Mouse (Mus musculus) heart, postnatal 0 days (tissue): ENCODE data around the gene Rps23. TPM values are rescaled to one million over a fixed set of nuclear protein-coding genes. Genes with fewer than 3 reads are reported as not detected.

Experiments
- ATAC-seq: fragments of 200-750 bp; cut with Nextera tagmentation; 2 replicates; pipeline ENCODE4 v1.8.0; 2017; ENCODE audit warnings: low read depth, moderate number of reproducible peaks, moderate library complexity; ENCODE audit not compliant: insufficient read depth
- DNase-seq: peaks from one replicate; pipeline ENCODE4 v3.0.0-alpha.2; 2016; ENCODE audit warnings: low spot score
- H3K27ac ChIP-seq: fragments of 300-500 bp; sonication (generic); 2 replicates; pipeline ENCODE4 v1.5.1; 2014; ENCODE audit warnings: low read depth, mild to moderate bottlenecking
- H3K27me3 ChIP-seq: fragments of 300-500 bp; sonication (generic); 2 replicates; pipeline ENCODE4 v1.6.1; 2014; ENCODE audit warnings: low read length, mixed read lengths; ENCODE audit not compliant: control insufficient read depth, insufficient read depth
- H3K36me3 ChIP-seq: fragments of 300-500 bp; sonication (generic); replicated peaks from 2 replicates; pipeline ENCODE4 v1.6.1; 2014; ENCODE audit warnings: low read length, mixed read lengths; ENCODE audit not compliant: control insufficient read depth, insufficient read depth
- H3K4me1 ChIP-seq: fragments of 300-500 bp; sonication (generic); 2 replicates; pipeline ENCODE4 v1.6.1; 2014; ENCODE audit warnings: antibody characterized with exemption; ENCODE audit not compliant: control insufficient read depth, insufficient read depth
- H3K4me2 ChIP-seq: fragments of 300-500 bp; sonication (generic); 2 replicates; pipeline ENCODE4 v1.6.1; 2014; ENCODE audit warnings: low read depth, mild to moderate bottlenecking, low read length, moderate library complexity
- H3K4me3 ChIP-seq: fragments of 300-500 bp; sonication (generic); 2 replicates; pipeline ENCODE4 v1.5.1; 2014; ENCODE audit warnings: low read depth, low read length
- H3K9ac ChIP-seq: fragments of 300-500 bp; sonication (generic); replicated peaks from 2 replicates; pipeline ENCODE4 v1.6.1; 2014; ENCODE audit warnings: low read depth, low read length, mixed read lengths
- H3K9me3 ChIP-seq: fragments of 300-500 bp; sonication (generic); replicated peaks from 2 replicates; pipeline ENCODE4 v1.6.1; 2016; ENCODE audit warnings: low read length; ENCODE audit not compliant: control insufficient read depth
- CTCF ChIP-seq: IDR thresholded peaks from 2 replicates; pipeline ENCODE4 v1.5.1; 2016; ENCODE audit warnings: antibody characterized with exemption, control low read depth, low read depth
- EP300 ChIP-seq: IDR thresholded peaks from 2 replicates; pipeline ENCODE4 v1.6.1; 2016; ENCODE audit warnings: antibody characterized with exemption, low read depth
- WGBS: fragments of 180-500 bp; shearing (Covaris S2); extraction: QIAGEN DNeasy Blood & Tissue Kit; methylation state at CpG from one replicate; pipeline ENCODE4 v1.1.7; 2014; 5-methylcytosine and 5-hydroxymethylcytosine counted together
- polyA plus RNA-seq: library from polyadenylated mRNA; unstranded; fragments of >200 nt; fragmentation: Nextera tagmentation; extraction: Ambion mirVana; gene quantifications from 2 replicates; pipeline ENCODE4 v1.2.1, GENCODE M21; 2015
- total RNA-seq: library from RNA; depleted of rRNA; stranded (reverse); fragments of >200 nt; gene quantifications from 2 replicates; pipeline ENCODE4 v1.2.3, GENCODE M21; 2014; ENCODE audit warnings: low replicate concordance

Gene Rps23
- total and polyA plus RNA-seq, 2 experiments from 2014 or later, result 124 to 147 TPM

- no peak overlapping the region for H3K4me3 ChIP-seq
- H3K36me3 ChIP-seq, result no peaks in the 10 kb centered on the region
- DNase-seq (no peak), ATAC-seq (no peak)
- H3K4me1 ChIP-seq, result no peaks in the 10 kb centered on the region
- 86% methylated on average over 4 of the region's 4 CpGs for WGBS
- no peak overlapping the region for H3K27ac ChIP-seq
- H3K27me3 ChIP-seq, result no peaks in the 10 kb centered on the region
- H3K9me3 ChIP-seq, result no peaks in the 10 kb centered on the region
- no peak overlapping the region for H3K9ac ChIP-seq
- no peak overlapping the region for H3K4me2 ChIP-seq
- TF ChIP-seq CTCF (no peak), EP300 (no peak)
Observed at GRCm38 (mm10) chr13:90894819-90895218, 27.9 kb upstream of the Rps23 start.

GRCm38 (mm10) chr13:90896098-90896497 lies 26.7 kb upstream of the Rps23 start:
- Histone ChIP-seq H3K4me3 (no peak overlapping the region), H3K27me3 (no peaks in the 10 kb centered on the region), H3K9me3 (no peaks in the 10 kb centered on the region), H3K27ac (no peak overlapping the region), H3K4me2 (no peak overlapping the region), H3K9ac (no peak overlapping the region), H3K36me3 (no peaks in the 10 kb centered on the region), H3K4me1 (no peaks in the 10 kb centered on the region)
- WGBS, result 47% methylated on average over 2 of the region's 2 CpGs
- TF ChIP-seq CTCF (no peak), EP300 (no peak)
- DNase-seq, result no peak
- ATAC-seq, result no peak

- Histone ChIP-seq H3K4me1 (no peaks in the 10 kb centered on the region), H3K36me3 (no peaks in the 10 kb centered on the region), H3K9me3 (no peaks in the 10 kb centered on the region), H3K4me3 (no peak overlapping the region), H3K27ac (no peak overlapping the region), H3K27me3 (no peaks in the 10 kb centered on the region), H3K4me2 (no peak overlapping the region), H3K9ac (no peak overlapping the region)
- ATAC-seq (no peak), DNase-seq (no peak)
- WGBS, result 94% methylated on average over 12 of the region's 12 CpGs
- no peak for TF ChIP-seq CTCF
- no peak for TF ChIP-seq EP300
Observed at GRCm38 (mm10) chr13:90896821-90897220, 25.9 kb upstream of the Rps23 start.

GRCm38 (mm10) chr13:90905176-90905575 lies 17.6 kb upstream of the Rps23 start, which contains the start of gene Atp6ap1l:
Gene Atp6ap1l (minus strand): TSS chr13:90905355.
- 89% methylated on average over 5 of the region's 5 CpGs for WGBS
- Histone ChIP-seq H3K36me3 (no peaks in the 10 kb centered on the region), H3K27me3 (no peaks in the 10 kb centered on the region), H3K4me3 (no peak within 1 kb of the TSS), H3K9me3 (no peaks in the 10 kb centered on the region), H3K4me1 (no peaks in the 10 kb centered on the region), H3K27ac (no peak within 1 kb of the TSS), H3K9ac (no peak within 1 kb of the TSS), H3K4me2 (no peak within 1 kb of the TSS)
- DNase-seq, result no peak
- ATAC-seq, result no peak
- no peak for TF ChIP-seq CTCF

GRCm38 (mm10) chr13:90907376-90907775 lies 15.4 kb upstream of the Rps23 start:
- no peak for DNase-seq
- Histone ChIP-seq H3K27me3 (no peaks in the 10 kb centered on the region), H3K27ac (no peak overlapping the region), H3K36me3 (no peaks in the 10 kb centered on the region), H3K9ac (no peak overlapping the region), H3K9me3 (no peaks in the 10 kb centered on the region), H3K4me1 (no peaks in the 10 kb centered on the region), H3K4me3 (no peak overlapping the region), H3K4me2 (no peak overlapping the region)
- WGBS, result 90% methylated on average over 12 of the region's 12 CpGs
- no peak for TF ChIP-seq EP300
- no peak for TF ChIP-seq CTCF
- no peak for ATAC-seq

- no peaks in the 10 kb centered on the region for H3K27me3 ChIP-seq
- 80% methylated on average over 17 of the region's 17 CpGs for WGBS
- H3K27ac ChIP-seq, result no peak overlapping the region
- ATAC-seq (no peak), DNase-seq (no peak)
- no peaks in the 10 kb centered on the region for H3K36me3 ChIP-seq
- no peak overlapping the region for H3K9ac ChIP-seq
- no peak overlapping the region for H3K4me2 ChIP-seq
- H3K4me3 ChIP-seq, result no peak overlapping the region
- H3K9me3 ChIP-seq, result no peaks in the 10 kb centered on the region
- no peaks in the 10 kb centered on the region for H3K4me1 ChIP-seq
- no peak for TF ChIP-seq CTCF
Observed at GRCm38 (mm10) chr13:90912760-90913674, 9.7 kb upstream of the Rps23 start.
